Mouse (Mus musculus) forebrain, embryonic 12.5 days (tissue): ENCODE measurements around the gene Cks1b. TPM values are rescaled to one million over a fixed set of nuclear protein-coding genes. Genes with fewer than 3 reads are reported as not detected.

Experiments
- ATAC-seq: fragments of 200-750 bp; cut with Nextera tagmentation; 2 replicates; pipeline ENCODE4 v1.8.0; 2017; ENCODE audit warnings: moderate TSS enrichment; ENCODE audit not compliant: low FRiP score
- H3K27ac ChIP-seq: fragments of 300-500 bp; sonication (generic); 2 replicates; pipeline ENCODE4 v1.5.1; 2016; ENCODE audit warnings: mild to moderate bottlenecking
- H3K27me3 ChIP-seq: fragments of 300-500 bp; sonication (generic); 2 replicates; pipeline ENCODE4 v1.6.1; 2016; ENCODE audit warnings: mild to moderate bottlenecking
- H3K36me3 ChIP-seq: fragments of 300-500 bp; sonication (generic); replicated peaks from 2 replicates; pipeline ENCODE4 v1.6.1; 2016; ENCODE audit warnings: mild to moderate bottlenecking
- H3K4me1 ChIP-seq: fragments of 300-500 bp; sonication (generic); 2 replicates; pipeline ENCODE4 v1.6.1; 2016
- H3K4me2 ChIP-seq: fragments of 300-500 bp; sonication (generic); 2 replicates; pipeline ENCODE4 v1.6.1; 2016; ENCODE audit warnings: mild to moderate bottlenecking, moderate library complexity
- H3K4me3 ChIP-seq: fragments of 300-500 bp; sonication (generic); replicated peaks from 2 replicates; pipeline ENCODE4 v1.5.1; 2016; ENCODE audit warnings: mild to moderate bottlenecking
- H3K9ac ChIP-seq: fragments of 300-500 bp; sonication (generic); 2 replicates; pipeline ENCODE4 v1.6.1; 2016; ENCODE audit warnings: mild to moderate bottlenecking
- H3K9me3 ChIP-seq: fragments of 300-500 bp; sonication (generic); 2 replicates; pipeline ENCODE4 v1.6.1; 2016
- WGBS: fragments of 180-500 bp; shearing (Covaris S2); methylation state at CpG from one replicate; pipeline ENCODE4 v1.1.7; 2016; 5-methylcytosine and 5-hydroxymethylcytosine counted together
- polyA plus RNA-seq: library from polyadenylated mRNA; unstranded; fragments of >200 nt; fragmentation: Nextera tagmentation; extraction: Ambion mirVana; gene quantifications from 2 replicates; pipeline ENCODE4 v1.2.1, GENCODE M21; 2016

Gene Cks1b
- polyA plus RNA-seq, 1 experiment from 2014 or later = 395 TPM

DNA sequence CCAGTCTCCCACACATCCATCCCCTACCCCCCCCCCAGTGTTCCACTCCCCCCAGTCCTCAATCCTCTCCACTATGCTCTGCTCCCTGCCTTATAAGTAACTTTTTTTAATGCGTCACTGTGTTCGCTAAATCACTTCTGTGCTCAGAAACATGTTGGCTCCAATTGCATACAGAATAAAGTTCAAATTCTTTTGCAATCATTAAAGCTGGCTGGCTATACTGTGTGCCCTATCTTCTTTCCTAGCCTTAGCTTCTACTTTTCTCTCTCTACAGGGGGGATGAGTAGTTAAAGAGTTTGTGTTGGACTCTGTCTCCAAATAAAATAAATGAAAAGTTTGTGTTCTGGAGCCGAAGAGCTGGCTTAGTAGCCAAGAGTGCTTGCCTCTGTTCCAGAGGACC, 8.5 kb downstream of the Cks1b start:
- Histone ChIP-seq H3K9ac (no peak overlapping the region), H3K9me3 (no peaks in the 10 kb centered on the region), H3K4me1 (peaks cover 10% of the 10 kb centered on the region), H3K27me3 (no peaks in the 10 kb centered on the region), H3K36me3 (peaks cover 31% of the 10 kb centered on the region), H3K4me3 (no peak overlapping the region), H3K4me2 (no peak overlapping the region), H3K27ac (no peak overlapping the region)
- 95% methylated on average over 3 of the region's 3 CpGs for WGBS
- ATAC-seq = no peak

DNA sequence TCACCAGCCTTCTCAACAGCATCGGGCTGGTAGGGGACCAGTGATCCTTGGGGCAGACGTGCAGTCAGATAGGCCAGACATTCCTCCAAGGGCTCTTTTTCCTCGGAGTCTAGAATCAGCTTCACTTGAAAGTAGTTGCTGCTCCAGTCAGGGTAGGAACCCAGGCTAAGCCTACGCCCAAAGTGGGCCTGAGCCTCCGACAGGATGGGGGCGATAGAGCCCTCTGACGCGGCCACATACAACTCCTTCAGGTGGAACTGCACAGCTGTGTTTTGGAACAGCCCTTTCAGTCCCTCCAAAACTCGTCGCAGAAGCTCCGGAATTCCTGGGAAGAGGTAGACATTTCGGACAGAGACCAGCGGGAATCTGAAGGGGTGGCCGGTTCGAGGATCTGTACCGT, 9.7 kb downstream of the Cks1b start:
- ATAC-seq = no peak
- Histone ChIP-seq H3K9ac (no peak overlapping the region), H3K4me2 (no peak overlapping the region), H3K4me1 (peaks cover 10% of the 10 kb centered on the region), H3K9me3 (no peaks in the 10 kb centered on the region), H3K36me3 (peaks cover 28% of the 10 kb centered on the region), H3K27ac (no peak overlapping the region), H3K27me3 (no peaks in the 10 kb centered on the region), H3K4me3 (no peak overlapping the region)
- WGBS = 63% methylated on average over 16 of the region's 16 CpGs

GRCm38 (mm10) chr3:89406887-89407286, 11.3 kb downstream of the Cks1b start:
- H3K4me1 ChIP-seq = peaks cover 10% of the 10 kb centered on the region
- no peak overlapping the region for H3K27ac ChIP-seq
- H3K36me3 ChIP-seq = peaks cover 43% of the 10 kb centered on the region
- H3K9me3 ChIP-seq = no peaks in the 10 kb centered on the region
- no peaks in the 10 kb centered on the region for H3K27me3 ChIP-seq
- 95% methylated on average over 6 of the region's 6 CpGs for WGBS
- ATAC-seq = no peak
- no peak overlapping the region for H3K4me3 ChIP-seq
- H3K4me2 ChIP-seq = no peak overlapping the region
- no peak overlapping the region for H3K9ac ChIP-seq

GRCm38 (mm10) chr3:89402693-89403092, 15.5 kb downstream of the Cks1b start, which contains the start of gene Lenep:
TSS of gene Lenep (minus strand) at chr3:89402793.
- Histone ChIP-seq H3K27me3 (no peaks in the 10 kb centered on the region), H3K4me2 (no peak within 1 kb of the TSS), H3K4me1 (no peaks in the 10 kb centered on the region), H3K9me3 (no peaks in the 10 kb centered on the region), H3K4me3 (no peak within 1 kb of the TSS), H3K36me3 (peaks cover 51% of the 10 kb centered on the region), H3K27ac (no peak within 1 kb of the TSS), H3K9ac (no peak within 1 kb of the TSS)
- no peak for ATAC-seq
- 80% methylated on average over 5 of the region's 5 CpGs for WGBS

GRCm38 (mm10) chr3:89401329-89401728, 16.9 kb downstream of the Cks1b start:
- no peaks in the 10 kb centered on the region for H3K9me3 ChIP-seq
- 86% methylated on average over 7 of the region's 7 CpGs for WGBS
- H3K27me3 ChIP-seq = no peaks in the 10 kb centered on the region
- H3K4me3 ChIP-seq = no peak overlapping the region
- H3K27ac ChIP-seq = no peak overlapping the region
- ATAC-seq = no peak
- no peak overlapping the region for H3K4me2 ChIP-seq
- H3K36me3 ChIP-seq = peaks cover 41% of the 10 kb centered on the region
- peaks cover 6% of the 10 kb centered on the region for H3K4me1 ChIP-seq
- no peak overlapping the region for H3K9ac ChIP-seq

DNA sequence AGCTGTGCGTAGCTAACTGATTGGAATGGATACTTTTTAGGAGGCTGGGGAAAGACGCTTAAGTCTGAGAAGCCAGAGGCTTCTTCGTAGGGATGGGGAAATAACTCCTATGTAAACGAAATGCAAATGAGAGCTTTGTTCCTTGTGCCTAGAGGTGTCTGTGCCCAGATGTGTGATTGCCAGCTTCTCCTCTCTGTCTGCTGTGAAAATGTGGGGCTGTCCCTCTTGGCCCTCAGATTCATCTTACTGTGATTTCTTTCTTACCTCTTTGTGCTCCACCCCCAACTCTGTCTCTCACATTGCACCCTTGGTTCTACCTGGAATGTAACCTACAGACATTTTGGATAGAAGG, 21.6 kb downstream of the Cks1b start:
- no peak overlapping the region for H3K27ac ChIP-seq
- H3K36me3 ChIP-seq = peaks cover 10% of the 10 kb centered on the region
- H3K4me3 ChIP-seq = peak overlapping the region; percentile 50
- peak overlapping the region; percentile 97 for H3K4me2 ChIP-seq
- peaks cover 30% of the 10 kb centered on the region for H3K27me3 ChIP-seq
- H3K4me1 ChIP-seq = peaks cover 49% of the 10 kb centered on the region
- ATAC-seq = no peak
- H3K9me3 ChIP-seq = no peaks in the 10 kb centered on the region
- WGBS = under 1% methylated on average over 4 of the region's 4 CpGs
- H3K9ac ChIP-seq = no peak overlapping the region

DNA sequence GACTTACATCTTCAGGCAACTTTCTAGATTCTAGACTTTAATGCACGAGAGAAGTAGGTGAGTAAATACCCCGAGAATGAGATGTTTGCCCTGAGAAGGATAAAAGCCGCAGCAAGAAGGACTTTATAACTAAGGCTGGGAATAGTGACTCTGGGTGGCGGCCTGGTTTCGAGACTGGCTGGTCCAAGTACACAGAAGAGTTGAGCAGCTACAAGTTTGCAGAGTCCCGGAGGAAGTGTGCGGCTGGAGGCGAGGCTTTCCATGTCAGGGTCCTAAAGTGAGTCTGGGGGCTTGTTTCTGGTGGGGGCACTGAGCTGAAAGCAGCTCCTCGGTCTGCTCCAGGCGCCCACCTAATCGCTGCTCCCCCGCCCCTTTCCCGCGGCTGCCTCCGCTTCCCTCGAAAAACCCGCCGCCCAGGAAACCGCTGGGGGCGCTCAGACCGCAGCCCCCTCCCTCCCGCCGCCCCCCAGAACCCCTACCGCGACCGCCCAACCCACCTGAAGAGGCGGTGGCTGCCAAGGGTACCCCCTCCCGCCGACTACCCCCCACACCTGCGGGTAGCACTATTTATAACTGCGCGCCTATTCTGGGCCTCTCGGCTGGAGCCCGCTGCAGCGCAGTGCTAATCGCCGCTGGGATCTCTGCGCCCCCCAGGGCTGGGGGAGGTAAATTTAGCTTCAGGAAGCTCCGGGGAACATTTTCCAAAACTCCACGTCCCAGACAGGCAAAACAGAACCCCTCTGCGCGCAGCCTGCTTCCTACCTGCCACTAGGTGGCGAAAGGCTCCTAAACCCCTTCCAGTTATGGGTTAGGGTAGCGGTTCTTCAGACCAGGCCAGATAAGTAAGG, 22.2 kb downstream of the Cks1b start:
- Histone ChIP-seq H3K9ac (peak overlapping the region; percentile 61), H3K4me3 (peak overlapping the region; percentile 50), H3K4me2 (peak overlapping the region; percentile 97), H3K27me3 (peaks cover 33% of the 10 kb centered on the region), H3K9me3 (no peaks in the 10 kb centered on the region), H3K4me1 (peaks cover 54% of the 10 kb centered on the region), H3K36me3 (0 out of 2 replicates have a peak, but pooled peaks cover 4% of the 10 kb centered on the region), H3K27ac (no peak overlapping the region)
- under 1% methylated on average over 44 of the region's 44 CpGs for WGBS
- no peak for ATAC-seq

DNA sequence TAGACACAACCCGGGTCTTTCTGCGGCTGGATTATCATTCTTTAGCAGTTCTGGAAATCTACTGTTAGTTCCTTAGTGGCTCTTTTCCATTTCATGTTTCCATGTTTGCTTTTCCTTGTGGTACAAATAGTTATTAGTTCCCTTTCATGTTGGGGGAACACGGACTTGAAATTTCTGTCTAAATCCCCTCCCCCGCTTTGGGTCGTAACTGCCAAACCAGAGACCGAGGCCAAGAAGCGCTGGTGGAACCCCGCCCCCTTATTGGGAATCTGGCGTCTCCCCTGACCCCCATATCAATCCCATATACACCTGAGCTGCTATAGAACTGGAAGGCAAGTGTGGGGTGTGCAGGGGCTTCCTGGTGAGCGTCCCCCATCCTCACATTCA, 22.8 kb downstream of the Cks1b start:
- H3K36me3 ChIP-seq = 0 out of 2 replicates have a peak, but pooled peaks cover 4% of the 10 kb centered on the region
- ATAC-seq = no peak
- peaks cover 39% of the 10 kb centered on the region for H3K27me3 ChIP-seq
- H3K4me1 ChIP-seq = peaks cover 60% of the 10 kb centered on the region
- 2% methylated on average over 10 of the region's 10 CpGs for WGBS
- peak overlapping the region; percentile 50 for H3K4me3 ChIP-seq
- H3K9ac ChIP-seq = peak overlapping the region; percentile 61; the same call in 1 of the 2 replicates
- H3K4me2 ChIP-seq = peak overlapping the region; percentile 97
- no peak overlapping the region for H3K27ac ChIP-seq
- H3K9me3 ChIP-seq = no peaks in the 10 kb centered on the region

GRCm38 (mm10) chr3:89394894-89395256, 23.3 kb downstream of the Cks1b start:
- H3K27ac ChIP-seq = 0 out of 2 replicates have a peak overlapping the region, but pooled peaks have one; percentile 74
- ATAC-seq = 0 out of 2 replicates have a peak, but pooled peaks have one; percentile 0

DNA sequence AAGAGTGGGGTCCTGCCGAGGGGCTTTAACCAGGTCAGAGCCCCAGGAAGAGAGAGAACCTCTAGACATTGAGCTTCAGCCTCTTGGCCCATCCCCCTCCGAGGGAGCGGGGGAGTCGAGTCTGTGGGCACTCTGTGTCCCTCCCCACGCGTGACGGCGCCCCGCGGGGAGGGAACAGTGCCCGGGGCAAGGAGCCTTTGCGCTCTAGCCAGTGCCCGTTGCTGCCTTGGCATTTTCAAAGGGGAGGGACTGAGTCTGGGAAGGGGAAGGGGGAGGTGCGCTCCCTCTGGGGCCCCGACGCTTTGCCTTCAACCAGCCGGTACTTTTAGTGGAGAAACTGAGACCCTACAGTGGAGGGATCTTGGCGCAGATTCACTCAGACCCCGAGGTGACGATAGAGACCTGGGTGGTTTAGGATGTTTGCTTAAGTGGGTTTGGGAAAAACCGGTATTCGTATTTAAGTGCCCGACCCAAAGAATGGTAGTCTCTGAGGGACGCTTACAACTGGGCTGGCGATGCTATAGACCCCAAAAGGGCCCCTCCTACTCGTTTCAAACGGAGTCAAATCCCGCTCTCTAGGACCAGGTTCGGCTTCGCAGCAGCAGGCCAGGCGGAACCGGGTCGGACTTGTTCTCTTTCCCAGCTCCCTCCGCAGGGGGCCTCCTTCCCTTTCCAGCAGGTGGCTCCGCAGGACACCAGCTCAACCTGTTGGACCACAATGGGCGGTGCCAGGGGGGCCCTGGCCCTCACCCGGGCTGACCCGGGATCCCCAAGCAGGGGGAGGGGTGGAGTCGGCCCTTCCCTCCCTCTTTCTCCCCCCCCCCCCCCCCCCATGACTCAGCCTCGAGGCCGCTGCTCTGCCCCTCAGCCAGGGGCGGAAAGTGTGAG, 23.9 kb downstream of the Cks1b start, which contains the start of gene Zbtb7b:
Gene Zbtb7b (minus strand): TSS at position 771 of the 888 bp plus-strand sequence.
- Histone ChIP-seq H3K27ac (peak within 1 kb of the TSS; percentile 74), H3K4me1 (peaks cover 63% of the 10 kb centered on the region), H3K4me2 (peak within 1 kb of the TSS; percentile 97), H3K27me3 (peaks cover 50% of the 10 kb centered on the region), H3K4me3 (peak within 1 kb of the TSS; percentile 50), H3K36me3 (no peaks in the 10 kb centered on the region), H3K9ac (peak within 1 kb of the TSS; percentile 61), H3K9me3 (no peaks in the 10 kb centered on the region)
- under 1% methylated on average over 37 of the region's 42 CpGs for WGBS
- ATAC-seq = peak; percentile 52

More at GRCm38 (mm10) chr3:89394894-89395256, 23.3 kb downstream of the Cks1b start:
- Histone ChIP-seq H3K4me1 (peaks cover 63% of the 10 kb centered on the region), H3K9ac (peak overlapping the region; percentile 61), H3K4me2 (peak overlapping the region; percentile 97), H3K36me3 (0 out of 2 replicates have a peak, but pooled peaks cover 4% of the 10 kb centered on the region), H3K4me3 (peak overlapping the region; percentile 50), H3K27me3 (peaks cover 44% of the 10 kb centered on the region), H3K9me3 (no peaks in the 10 kb centered on the region)
- under 1% methylated on average over 11 of the region's 12 CpGs for WGBS

DNA sequence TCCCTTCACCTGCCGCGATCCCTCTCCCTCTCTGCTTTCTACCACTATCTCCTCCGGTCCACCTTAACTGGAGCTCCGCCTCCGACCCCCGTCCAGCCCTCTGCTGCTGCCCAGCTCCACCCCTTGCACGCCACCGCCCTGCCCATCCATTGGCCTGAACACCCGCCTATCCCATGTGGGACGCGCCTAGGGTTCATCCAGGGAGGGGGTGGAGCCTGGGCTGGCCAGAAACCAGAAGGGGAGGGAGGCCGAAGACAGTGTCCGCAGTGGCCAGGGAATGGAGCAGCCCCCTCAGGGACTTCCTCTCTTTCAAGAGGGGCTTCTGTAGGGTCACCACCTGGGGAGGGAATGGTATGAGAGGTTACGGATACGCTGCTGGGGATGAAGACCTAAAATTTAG, 24.6 kb downstream of the Cks1b start:
- ATAC-seq = peak; percentile 95
- H3K4me2 ChIP-seq = peak overlapping the region; percentile 97
- under 1% methylated on average over 15 of the region's 15 CpGs for WGBS
- peak overlapping the region; percentile 61 for H3K9ac ChIP-seq
- peaks cover 50% of the 10 kb centered on the region for H3K27me3 ChIP-seq
- H3K9me3 ChIP-seq = no peaks in the 10 kb centered on the region
- H3K27ac ChIP-seq = peak overlapping the region; percentile 74
- no peaks in the 10 kb centered on the region for H3K36me3 ChIP-seq
- H3K4me3 ChIP-seq = peak overlapping the region; percentile 50
- H3K4me1 ChIP-seq = peaks cover 63% of the 10 kb centered on the region

- peaks cover 50% of the 10 kb centered on the region for H3K27me3 ChIP-seq
- H3K9ac ChIP-seq = peak overlapping the region; percentile 33; the same call in 1 of the 2 replicates
- H3K4me1 ChIP-seq = peaks cover 63% of the 10 kb centered on the region
- no peak overlapping the region for H3K27ac ChIP-seq
- WGBS = 0% methylated on average over 13 of the region's 24 CpGs
- no peaks in the 10 kb centered on the region for H3K36me3 ChIP-seq
- ATAC-seq = no peak
- peak overlapping the region; percentile 50 for H3K4me3 ChIP-seq
- no peaks in the 10 kb centered on the region for H3K9me3 ChIP-seq
- H3K4me2 ChIP-seq = peak overlapping the region; percentile 97
These were observed 25.3 kb downstream of the Cks1b start for GRCm38 (mm10) chr3:89392871-89393311.
